Mouse (Mus musculus): ENCODE measurements around the gene Smap2. TPM values are rescaled to one million over a fixed set of nuclear protein-coding genes. Genes with fewer than 3 reads are reported as not detected.

Gene Smap2
- polyA plus RNA-seq, 1 experiment from 2014 or later, result 13.5 TPM

DNA sequence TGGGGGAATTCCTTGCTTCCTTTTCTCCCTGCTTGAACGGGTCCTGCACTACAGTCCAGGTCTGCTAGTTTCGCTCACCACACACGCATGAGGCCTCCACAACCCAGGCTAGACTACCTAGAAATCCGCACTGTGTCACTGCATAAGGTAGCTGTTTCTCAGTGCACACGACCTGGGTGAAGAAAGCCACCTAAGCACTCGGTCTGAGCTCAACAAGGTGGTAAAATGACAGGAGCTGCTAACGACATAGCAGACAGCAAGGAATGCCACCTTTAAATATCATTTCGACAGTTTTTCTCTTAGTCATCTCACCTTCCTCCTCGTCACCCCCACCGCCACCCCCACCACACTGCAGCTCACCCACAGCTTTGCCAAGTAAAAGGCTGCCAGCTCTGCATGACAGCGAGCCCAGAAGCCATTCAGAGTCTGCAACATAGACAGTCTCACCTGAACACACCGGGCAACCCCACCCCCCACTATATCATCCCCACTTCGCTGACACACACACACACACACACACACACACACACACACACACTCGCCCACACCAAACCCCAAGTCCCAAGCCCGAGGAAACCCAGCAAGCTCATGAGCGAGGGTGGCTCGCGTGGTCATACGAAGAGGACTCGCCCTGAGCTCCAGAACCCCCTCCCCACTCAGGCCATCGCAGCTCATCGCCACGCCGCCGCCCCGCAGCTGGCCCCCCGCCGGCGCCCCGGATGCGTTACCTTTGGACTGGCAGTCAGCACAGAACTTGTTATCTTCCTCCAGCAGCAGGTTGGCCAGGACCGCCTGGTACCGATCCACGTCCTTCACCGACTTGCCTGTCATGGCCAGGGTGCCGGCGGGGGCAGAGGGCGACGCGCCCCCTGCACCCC is 787 bp downstream of the Smap2 start:
- H3K36me3 ChIP-seq, result no peaks in the 10 kb centered on the region
- H3K27me3 ChIP-seq, result no peaks in the 10 kb centered on the region
- no peak; the same call in 1 of the 2 replicates for ATAC-seq (ENCODE audit: low FRiP score, low read depth)
- WGBS, result 6% methylated on average over 38 of the region's 40 CpGs
- peaks cover 24% of the 10 kb centered on the region for H3K4me1 ChIP-seq
- no peaks in the 10 kb centered on the region for H3K9me3 ChIP-seq
- peak overlapping the region; percentile 95 for H3K4me3 ChIP-seq
- H3K9ac ChIP-seq, result peak overlapping the region; percentile 94
- no peak overlapping the region; the same call in 1 of the 2 replicates for H3K27ac ChIP-seq
- peak overlapping the region; percentile 95 for H3K4me2 ChIP-seq (replicated peaks)

DNA sequence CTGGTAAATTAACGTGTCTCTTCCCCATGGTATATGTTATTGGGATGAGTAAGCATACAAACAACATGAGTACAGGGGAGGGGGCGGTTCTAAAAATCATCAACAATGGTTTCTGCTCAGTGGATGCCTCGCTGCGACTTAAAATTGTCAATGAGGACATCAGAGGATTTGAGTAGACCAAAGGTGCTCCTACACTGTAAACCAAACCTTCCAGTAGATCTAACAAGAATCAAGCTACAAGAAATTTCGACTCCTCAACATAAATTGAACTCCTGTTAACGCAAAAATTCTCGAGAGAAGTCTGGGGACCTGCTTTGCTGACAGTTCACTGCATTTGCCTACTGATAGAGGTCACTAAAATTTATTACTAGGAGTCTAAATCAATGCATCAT is 1.8 kb downstream of the Smap2 start:
- Histone ChIP-seq H3K4me2 (replicated peaks) (peak overlapping the region; percentile 95; the same call in 1 of the 2 replicates), H3K36me3 (no peaks in the 10 kb centered on the region), H3K27ac (no peak overlapping the region), H3K27me3 (no peaks in the 10 kb centered on the region), H3K9ac (no peak overlapping the region), H3K4me1 (peaks cover 31% of the 10 kb centered on the region), H3K4me3 (peak overlapping the region; percentile 95; the same call in 1 of the 2 replicates), H3K9me3 (no peaks in the 10 kb centered on the region)
- ATAC-seq (ENCODE audit: low FRiP score, low read depth), result no peak
- whole genome bisulfite sequencing, result 82% methylated on average over 7 of the region's 7 CpGs

DNA sequence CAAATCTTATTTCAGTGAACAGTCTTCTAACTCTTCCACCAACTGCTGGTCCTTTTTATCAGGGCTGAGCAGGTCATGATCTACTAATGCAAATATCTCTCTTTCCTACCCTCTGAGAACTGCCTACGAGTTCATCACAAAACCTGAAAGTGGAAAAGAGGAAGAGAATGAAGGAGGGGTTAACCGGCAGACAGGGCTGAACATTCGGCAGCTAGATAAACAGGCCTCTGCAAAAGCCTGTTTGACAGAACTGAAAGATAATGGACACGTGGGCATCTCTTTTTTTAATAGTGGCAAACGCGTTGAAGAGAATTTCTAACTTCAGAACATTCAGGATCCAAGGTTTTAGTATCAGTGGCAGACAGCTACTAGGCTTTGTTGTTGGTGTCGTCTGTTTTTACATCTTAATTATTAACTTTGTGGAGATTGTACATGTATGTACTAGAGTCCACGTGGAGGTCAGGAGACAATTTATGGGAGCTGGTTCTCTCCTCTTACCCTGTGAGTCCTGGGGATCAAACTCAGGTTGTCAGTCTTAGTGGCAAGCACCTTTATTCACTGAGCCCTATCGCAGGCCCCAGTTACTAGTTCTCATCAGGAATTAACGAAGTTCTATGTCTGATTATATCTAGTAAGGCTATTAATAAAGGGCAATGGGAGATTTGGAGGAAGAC is 2.3 kb downstream of the Smap2 start:
- Histone ChIP-seq H3K27ac (no peak overlapping the region), H3K4me2 (replicated peaks) (0 out of 2 replicates have a peak overlapping the region, but pooled peaks have one; percentile 95), H3K4me1 (peaks cover 33% of the 10 kb centered on the region), H3K9me3 (no peaks in the 10 kb centered on the region), H3K27me3 (no peaks in the 10 kb centered on the region), H3K36me3 (no peaks in the 10 kb centered on the region), H3K9ac (no peak overlapping the region), H3K4me3 (no peak overlapping the region)
- ATAC-seq (ENCODE audit: low FRiP score, low read depth), result no peak
- WGBS, result 84% methylated on average over 10 of the region's 10 CpGs

DNA sequence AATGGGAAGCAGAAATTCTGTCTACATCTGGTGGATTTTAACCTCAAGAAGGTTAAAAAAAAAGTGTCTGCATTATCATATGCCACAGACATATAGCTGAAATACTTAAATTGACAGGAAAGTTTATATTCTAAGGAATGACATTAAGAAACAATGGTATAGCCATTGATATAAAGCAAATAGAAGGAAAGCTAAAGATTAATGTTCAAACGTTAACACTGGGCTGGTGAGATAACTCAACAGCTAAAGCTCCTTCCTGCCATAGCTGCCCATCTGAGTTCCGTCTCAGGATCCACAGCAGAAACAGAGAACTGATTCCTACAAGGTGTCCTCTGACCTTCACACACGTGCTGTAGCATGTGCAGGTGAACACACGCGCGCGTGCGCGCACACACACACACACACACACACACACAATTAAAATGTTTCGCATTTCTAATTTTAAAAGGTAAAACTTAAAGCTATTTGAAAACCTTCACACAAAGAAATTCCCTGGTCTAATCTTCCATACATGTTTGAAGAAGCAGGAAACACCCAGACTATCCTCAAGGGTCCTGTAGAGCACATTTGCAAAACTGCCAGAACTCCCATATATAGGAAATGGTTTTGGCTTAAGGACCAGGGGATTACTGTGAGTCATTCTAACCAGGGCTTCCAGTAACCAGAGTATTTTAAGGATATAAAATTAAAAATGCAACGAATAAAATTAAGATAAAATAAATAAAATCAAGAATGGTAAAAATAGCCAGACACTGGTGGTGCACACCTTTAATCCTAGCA is 6.1 kb downstream of the Smap2 start:
- H3K27me3 ChIP-seq, result no peaks in the 10 kb centered on the region
- H3K4me3 ChIP-seq, result no peak overlapping the region
- H3K36me3 ChIP-seq, result no peaks in the 10 kb centered on the region
- H3K27ac ChIP-seq, result no peak overlapping the region
- 77% methylated on average over 11 of the region's 11 CpGs for WGBS
- H3K9me3 ChIP-seq, result no peaks in the 10 kb centered on the region
- no peak overlapping the region for H3K9ac ChIP-seq
- peaks cover 33% of the 10 kb centered on the region for H3K4me1 ChIP-seq
- no peak overlapping the region for H3K4me2 ChIP-seq (replicated peaks)
- no peak for ATAC-seq (ENCODE audit: low FRiP score, low read depth)

DNA sequence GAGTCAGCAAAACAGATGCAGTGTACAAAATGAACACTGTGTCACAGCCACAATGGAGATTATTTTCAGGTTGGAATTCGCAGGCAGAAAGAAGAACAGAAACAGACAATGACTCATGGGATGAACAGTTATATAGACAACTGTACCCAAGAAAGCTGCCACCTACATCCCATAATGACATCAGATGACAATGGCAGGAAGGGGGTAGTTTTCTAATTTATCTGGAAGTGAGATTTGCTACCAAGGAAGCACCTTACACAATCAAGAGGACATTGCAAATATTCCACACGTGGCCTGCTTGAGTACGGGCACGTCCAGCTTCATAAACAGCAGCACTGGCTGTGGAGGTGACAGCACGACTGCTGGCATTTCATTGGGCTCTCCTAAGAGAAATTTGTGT is 7.9 kb downstream of the Smap2 start:
- H3K27ac ChIP-seq, result no peak overlapping the region
- peaks cover 23% of the 10 kb centered on the region for H3K4me1 ChIP-seq
- no peak overlapping the region for H3K4me2 ChIP-seq (replicated peaks)
- no peak overlapping the region for H3K9ac ChIP-seq
- no peaks in the 10 kb centered on the region for H3K27me3 ChIP-seq
- ATAC-seq (ENCODE audit: low FRiP score, low read depth), result no peak
- no peaks in the 10 kb centered on the region for H3K36me3 ChIP-seq
- no peaks in the 10 kb centered on the region for H3K9me3 ChIP-seq
- no peak overlapping the region for H3K4me3 ChIP-seq
- 79% methylated on average over 5 of the region's 5 CpGs for WGBS

DNA sequence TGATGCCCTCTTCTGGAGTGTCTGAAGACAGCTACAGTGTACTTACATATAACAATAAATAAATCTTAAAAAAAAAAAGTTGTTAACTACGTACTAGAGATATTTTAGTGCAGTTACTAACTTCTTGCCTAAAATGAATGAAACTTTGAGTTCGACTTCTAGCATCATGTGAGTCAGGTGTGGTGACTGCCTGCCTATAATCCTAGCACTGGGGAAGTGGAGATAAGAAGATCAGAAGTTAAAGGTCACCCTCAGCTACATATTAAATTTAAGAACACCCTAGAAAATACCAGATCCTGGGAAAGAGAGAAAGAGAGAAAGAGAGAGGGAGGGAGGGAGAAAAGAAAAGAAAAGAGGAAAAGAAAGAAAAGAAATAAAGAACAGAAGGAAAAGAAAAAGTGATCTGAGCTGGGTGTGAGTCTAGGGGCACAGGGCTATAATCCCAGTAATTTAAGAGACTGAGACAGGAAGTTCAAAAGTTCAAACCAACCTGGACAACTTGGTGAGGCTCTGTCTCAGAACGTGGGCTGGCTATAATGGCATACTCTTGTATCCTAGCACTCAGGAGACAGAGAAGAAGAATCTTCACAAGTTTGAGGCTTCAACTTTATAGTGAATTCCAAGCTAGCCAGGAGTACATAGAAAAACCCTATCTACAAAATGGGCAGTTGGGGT is 8.8 kb downstream of the Smap2 start:
- Histone ChIP-seq H3K4me3 (no peak overlapping the region), H3K27ac (no peak overlapping the region), H3K36me3 (no peaks in the 10 kb centered on the region), H3K27me3 (no peaks in the 10 kb centered on the region), H3K9me3 (no peaks in the 10 kb centered on the region), H3K9ac (no peak overlapping the region), H3K4me2 (replicated peaks) (no peak overlapping the region), H3K4me1 (peaks cover 31% of the 10 kb centered on the region)
- ATAC-seq (ENCODE audit: low FRiP score, low read depth), result no peak
- 55% methylated on average over 3 of the region's 3 CpGs for WGBS

DNA sequence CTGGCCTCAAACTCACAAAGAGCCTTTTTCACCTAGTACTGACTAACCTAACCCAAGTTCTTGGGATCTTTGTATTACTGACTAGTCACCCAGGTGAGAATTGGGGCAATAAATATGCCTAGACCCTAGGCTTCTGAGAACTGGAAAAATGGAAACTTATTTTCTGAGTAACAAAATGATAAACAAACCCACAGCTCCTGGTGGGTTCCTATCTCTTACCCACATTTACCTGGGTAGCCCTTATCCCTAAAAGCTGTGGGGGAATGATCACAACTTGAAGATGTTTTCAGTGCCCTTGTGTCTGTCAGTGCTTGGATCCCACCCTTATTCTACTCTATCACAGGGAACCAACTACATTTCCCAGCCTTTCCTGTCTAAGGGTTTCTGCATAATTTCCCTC is 10.0 kb downstream of the Smap2 start:
- Histone ChIP-seq H3K4me2 (replicated peaks) (no peak overlapping the region), H3K27ac (no peak overlapping the region), H3K27me3 (no peaks in the 10 kb centered on the region)

DNA sequence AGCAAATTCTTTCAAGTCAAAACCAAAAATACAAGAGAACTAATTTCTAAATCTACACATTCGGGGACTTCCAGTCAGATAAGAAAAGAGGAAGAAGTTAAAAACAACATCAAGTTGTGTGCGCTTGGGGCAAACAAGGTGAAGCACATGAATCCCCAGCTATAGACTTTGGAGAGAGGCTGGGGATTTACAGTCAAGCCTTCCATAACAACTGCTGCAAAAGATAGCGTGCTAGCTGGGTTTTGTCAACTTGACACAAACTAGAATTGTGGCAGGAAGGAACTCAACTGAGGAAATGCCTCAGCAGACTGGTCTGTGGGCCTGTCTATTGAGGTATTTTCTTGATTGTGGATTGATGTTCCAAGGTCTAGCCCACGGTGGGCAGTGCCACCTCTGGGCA is 12.4 kb downstream of the Smap2 start:
- H3K4me1 ChIP-seq, result peaks cover 28% of the 10 kb centered on the region

More for the DNA sequence above, 10.0 kb downstream of the Smap2 start:
- ATAC-seq (ENCODE audit: low FRiP score, low read depth), result no peak
- no peak overlapping the region for H3K9ac ChIP-seq
- H3K36me3 ChIP-seq, result no peaks in the 10 kb centered on the region
- H3K4me1 ChIP-seq, result peaks cover 41% of the 10 kb centered on the region
- no peaks in the 10 kb centered on the region for H3K9me3 ChIP-seq
- H3K4me3 ChIP-seq, result no peak overlapping the region

DNA sequence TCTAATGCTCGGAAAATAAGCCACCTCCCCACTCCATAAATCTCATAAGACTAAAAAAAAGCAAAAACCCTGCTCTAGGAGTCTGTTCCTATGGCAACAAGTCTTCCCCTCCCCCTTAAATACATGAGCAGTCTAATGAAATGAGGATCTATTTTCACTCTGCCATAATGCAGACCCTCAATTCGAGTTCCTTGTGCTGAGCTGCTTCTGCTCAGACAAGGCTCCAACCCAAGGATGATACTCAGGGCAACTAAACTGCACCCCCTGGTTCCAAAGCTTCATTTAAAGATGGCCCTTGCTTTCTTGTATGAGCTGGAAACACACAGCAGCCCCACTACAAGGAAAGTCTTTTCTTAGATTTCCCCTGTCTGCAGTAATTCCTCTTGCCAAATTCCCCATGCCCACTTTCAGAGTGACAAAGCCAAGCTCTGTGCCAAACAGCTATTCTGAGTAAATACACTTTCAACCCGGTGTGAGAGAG is 13.4 kb downstream of the Smap2 start:
- H3K4me3 ChIP-seq, result no peak overlapping the region
- peak overlapping the region; percentile 81 for H3K27ac ChIP-seq
- peak overlapping the region; percentile 33 for H3K4me2 ChIP-seq (replicated peaks)
- H3K9ac ChIP-seq, result no peak overlapping the region
- H3K36me3 ChIP-seq, result no peaks in the 10 kb centered on the region
- 28% methylated on average over 3 of the region's 3 CpGs for WGBS
- peak; percentile 66 for ATAC-seq (ENCODE audit: low FRiP score, low read depth)
- no peaks in the 10 kb centered on the region for H3K27me3 ChIP-seq
- no peaks in the 10 kb centered on the region for H3K9me3 ChIP-seq
- H3K4me1 ChIP-seq, result peaks cover 27% of the 10 kb centered on the region

More for the DNA sequence above, 12.4 kb downstream of the Smap2 start:
- WGBS, result 80% methylated on average over 4 of the region's 4 CpGs
- no peak overlapping the region for H3K4me3 ChIP-seq
- H3K27me3 ChIP-seq, result no peaks in the 10 kb centered on the region
- no peak overlapping the region for H3K9ac ChIP-seq
- no peaks in the 10 kb centered on the region for H3K9me3 ChIP-seq
- H3K27ac ChIP-seq, result no peak overlapping the region
- no peaks in the 10 kb centered on the region for H3K36me3 ChIP-seq
- ATAC-seq (ENCODE audit: low FRiP score, low read depth), result no peak
- no peak overlapping the region for H3K4me2 ChIP-seq (replicated peaks)

DNA sequence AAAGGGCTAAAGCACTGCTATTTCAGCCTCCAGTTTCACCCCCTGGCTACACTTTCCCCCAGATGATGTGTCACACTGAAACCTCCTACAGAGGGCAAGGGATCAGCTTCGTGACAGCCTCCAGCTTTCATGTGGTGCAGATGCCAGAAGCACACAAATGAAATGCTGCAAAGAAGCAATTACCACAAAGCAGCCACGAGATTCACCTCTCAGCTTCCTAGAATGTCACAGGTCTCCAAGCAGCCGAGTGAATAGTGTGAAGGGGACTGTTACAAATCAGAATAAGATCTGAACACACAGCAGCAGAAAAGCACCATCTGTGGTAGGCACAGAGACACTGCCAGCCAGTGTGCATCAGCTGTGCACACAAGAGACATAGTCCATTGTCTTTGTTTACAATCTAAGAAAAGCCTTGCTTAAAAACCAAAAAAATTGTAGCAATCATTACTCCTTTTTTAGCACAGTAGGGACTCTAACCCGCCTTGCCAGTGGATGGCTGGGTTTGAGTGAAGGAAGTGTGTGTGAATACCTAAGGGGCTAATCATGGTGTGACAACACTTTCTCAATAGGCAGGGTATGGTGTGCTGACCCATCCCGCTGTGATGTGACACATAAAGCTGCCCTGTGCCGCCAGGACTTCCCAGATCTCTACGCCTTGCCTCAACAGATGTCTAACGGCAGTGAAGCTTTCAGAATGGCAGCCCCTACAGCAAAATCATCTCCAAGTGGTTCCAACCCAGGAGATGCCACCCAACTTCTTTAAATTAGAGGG is 14.5 kb downstream of the Smap2 start:
- ATAC-seq (ENCODE audit: low FRiP score, low read depth), result no peak

DNA sequence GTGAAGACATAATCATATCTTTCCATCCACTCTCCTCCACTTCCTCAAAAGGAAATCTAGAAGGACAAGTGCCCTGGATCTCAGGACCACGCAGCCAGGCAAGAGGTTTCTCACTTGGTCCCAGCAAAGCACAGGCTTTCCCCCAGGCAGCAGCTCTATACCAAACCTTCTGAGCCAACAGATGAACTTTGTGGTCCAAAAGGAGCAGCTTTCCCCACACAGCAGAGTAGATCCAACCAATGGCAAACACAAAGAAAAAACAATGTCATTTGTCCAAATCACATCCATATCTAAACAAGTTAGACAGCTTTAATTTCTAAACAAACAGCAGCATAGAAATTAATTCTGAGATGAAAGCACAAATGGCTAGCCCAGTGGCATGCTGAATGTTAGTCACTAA is 15.4 kb downstream of the Smap2 start:
- Histone ChIP-seq H3K36me3 (no peaks in the 10 kb centered on the region), H3K27me3 (no peaks in the 10 kb centered on the region), H3K4me1 (peaks cover 21% of the 10 kb centered on the region), H3K4me3 (no peak overlapping the region), H3K4me2 (replicated peaks) (no peak overlapping the region), H3K27ac (no peak overlapping the region), H3K9me3 (no peaks in the 10 kb centered on the region), H3K9ac (no peak overlapping the region)
- no peak for ATAC-seq (ENCODE audit: low FRiP score, low read depth)
- 65% methylated on average over 1 of the region's 1 CpGs for WGBS

More for the DNA sequence above, 14.5 kb downstream of the Smap2 start:
- Histone ChIP-seq H3K27me3 (no peaks in the 10 kb centered on the region), H3K27ac (no peak overlapping the region), H3K4me3 (no peak overlapping the region), H3K36me3 (no peaks in the 10 kb centered on the region), H3K4me1 (peaks cover 21% of the 10 kb centered on the region), H3K9me3 (no peaks in the 10 kb centered on the region), H3K4me2 (replicated peaks) (no peak overlapping the region), H3K9ac (no peak overlapping the region)
- WGBS, result 22% methylated on average over 8 of the region's 8 CpGs

All from limb, embryonic 13.5 days (tissue).